Comparison of ENCODE assay signal across 8 mouse cellular contexts in the genomic region with DNA sequence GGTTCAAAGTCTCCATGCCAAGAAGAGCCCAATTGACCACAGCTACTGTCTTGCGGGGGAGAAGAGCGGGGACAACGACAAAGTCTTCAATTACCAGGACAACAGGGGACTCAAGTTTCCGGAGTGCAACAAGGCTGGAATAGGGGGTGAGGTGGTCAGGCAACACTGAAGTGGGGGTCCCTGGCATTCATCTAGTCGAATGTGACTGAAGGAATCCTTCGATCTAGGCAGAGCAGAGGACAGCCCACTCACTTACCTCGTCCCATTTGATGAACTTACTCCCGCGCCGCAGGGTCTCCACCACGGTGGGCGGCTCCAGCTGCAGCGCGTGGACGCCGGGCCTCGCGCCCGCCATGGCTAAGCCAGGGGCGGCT. TPM values are rescaled to one million over a fixed set of nuclear protein-coding genes. Genes with fewer than 3 reads are reported as not detected.
DNase-seq lines count a peak whose midpoint lies in the region; ATAC-seq and TF ChIP-seq lines count a peak whose summit lies in the region.

No protein-coding gene starts in this region.

- peaks cover 4% of the 10 kb centered on the region; the same call in 1 of the 2 replicates for H3K36me3 ChIP-seq in spleen, adult 2 months (ENCODE audit: control insufficient read depth, insufficient read depth, low read length)
- H3K36me3 ChIP-seq in liver, embryonic 11.5 days (ENCODE audit: control insufficient read depth, insufficient read depth, low read length), result peaks cover 9% of the 10 kb centered on the region; the same call in 1 of the 2 replicates

- no peak for DNase-seq in cerebellum, adult 2 months
- no peak for DNase-seq in cerebellum, adult 11-12 months
- no peak for DNase-seq in spleen, adult 2 months (ENCODE audit: low read depth in 1 of 2, low spot score in 2 of 2)
- no peak for DNase-seq in spleen, postnatal 14 days (ENCODE audit: low spot score in 2 of 2)
- DNase-seq in liver, embryonic 11.5 days (ENCODE audit: low spot score), result no peak
- DNase-seq in ovary, adult 18-20 months (ENCODE audit: low spot score), result no peak
- DNase-seq in adrenal gland, adult 2 months, result no peak
- DNase-seq in left cerebral cortex, postnatal 10 days (ENCODE audit: extremely low spot score in 1 of 2, low spot score in 2 of 2), result no peak

- peak overlapping the region; percentile 92 for H3K4me2 ChIP-seq in liver, embryonic 11.5 days

- H3K27ac ChIP-seq in cerebellum, adult 2 months (ENCODE audit: insufficient read depth, low read length), result no peak overlapping the region
- H3K27ac ChIP-seq in spleen, adult 2 months (ENCODE audit: insufficient read depth, low read length), result no peak overlapping the region
- peak overlapping the region; percentile 32; the same call in 1 of the 2 replicates for H3K27ac ChIP-seq in liver, embryonic 11.5 days (ENCODE audit: low read depth, low read length)

- TF ChIP-seq CTCF in cerebellum, adult 2 months (IDR thresholded peaks at IDR 0.05; ENCODE audit: borderline replicate concordance, insufficient read depth, low read depth, low read length), result no peak
- TF ChIP-seq CTCF in spleen, adult 2 months (IDR thresholded peaks at IDR 0.05; ENCODE audit: extremely low read depth, insufficient read depth, insufficient read length, insufficient replicate concordance), result no peak

- H3K4me3 ChIP-seq in cerebellum, adult 2 months (replicated peaks; ENCODE audit: insufficient read depth, low read depth, low read length), result peak overlapping the region; percentile 42
- peak overlapping the region; percentile 70 for H3K4me3 ChIP-seq in spleen, adult 2 months (ENCODE audit: extremely low read depth, insufficient read depth, insufficient read length)
- H3K4me3 ChIP-seq in liver, embryonic 11.5 days (ENCODE audit: low read depth, low read length), result peak overlapping the region; percentile 75

- no peaks in the 10 kb centered on the region; the same call in 1 of the 2 replicates for H3K27me3 ChIP-seq in cerebellum, adult 2 months (ENCODE audit: control insufficient read depth, insufficient read depth, low read length)
- no peaks in the 10 kb centered on the region for H3K27me3 ChIP-seq in spleen, adult 2 months (ENCODE audit: control insufficient read depth, insufficient read depth, low read length)
- H3K27me3 ChIP-seq in liver, embryonic 11.5 days (replicated peaks; ENCODE audit: control insufficient read depth, insufficient read depth, low read length), result no peaks in the 10 kb centered on the region

- peaks cover 12% of the 10 kb centered on the region for H3K4me1 ChIP-seq in cerebellum, adult 2 months (ENCODE audit: control insufficient read depth, insufficient read depth, low read length)
- peaks cover 17% of the 10 kb centered on the region for H3K4me1 ChIP-seq in spleen, adult 2 months (ENCODE audit: control insufficient read depth, insufficient read depth, insufficient read length)
- H3K4me1 ChIP-seq in liver, embryonic 11.5 days (replicated peaks; ENCODE audit: control insufficient read depth, insufficient read depth, low read length), result peaks cover 49% of the 10 kb centered on the region

- intact Hi-C loops in left cerebral cortex, postnatal 10 days (cut with DNase I), result no loop called here

- peak overlapping the region; percentile 76 for H3K9ac ChIP-seq in liver, embryonic 11.5 days (ENCODE audit: low read depth, low read length)

- TF ChIP-seq POLR2A in cerebellum, adult 2 months (IDR thresholded peaks at IDR 0.05; ENCODE audit: borderline replicate concordance, insufficient read depth, low read length), result no peak
- no peak for TF ChIP-seq POLR2A in spleen, adult 2 months (IDR thresholded peaks at IDR 0.05; ENCODE audit: low read depth, low read length)

- no peaks in the 10 kb centered on the region for H3K9me3 ChIP-seq in liver, embryonic 11.5 days (ENCODE audit: control insufficient read depth, low read length)

- WGBS in cerebellum, adult 2 months, result 9% methylated on average over 19 of the region's 20 CpGs
- WGBS in spleen, adult 2 months, result 2% methylated on average over 20 of the region's 20 CpGs
- WGBS in liver, embryonic 11.5 days, result under 1% methylated on average over 20 of the region's 20 CpGs

- no peak for ATAC-seq in liver, embryonic 11.5 days (replicated peaks; ENCODE audit: low FRiP score)

RNA-seq across cellular contexts. Expression of gene Ppp1r14b, which starts 5.5 kb away (rescaled TPM):
- 50.1 and 51.7 TPM in 2 replicates for polyA plus RNA-seq in cerebellum, adult 2 months (2012; rRNA removed)
- 69.0 and 82.5 TPM in 2 replicates for polyA plus RNA-seq in spleen, adult 2 months (2012; rRNA removed)
- 189 and 221 TPM in 2 replicates for polyA plus RNA-seq in liver, embryonic 11.5 days (2014; fragmentation: Nextera tagmentation; extraction: Ambion mirVana)
- 100 to 1,000 TPM; 123 to 288 TPM for total RNA-seq in adrenal gland, adult 2 months (2021)
- 156 and 181 TPM in 2 replicates for polyA plus RNA-seq in adrenal gland, adult 2 months (2012; rRNA removed)
- 10 to 100 TPM; 97.2 to 98.4 TPM for total RNA-seq in left cerebral cortex, postnatal 10 days (2021)

RNA-seq across cellular contexts. Expression of gene Plcb3, which starts 7.0 kb away (rescaled TPM):
- polyA plus RNA-seq in cerebellum, adult 2 months (2012; rRNA removed), result 53.2 and 57.6 TPM in 2 replicates
- 31.5 and 31.7 TPM in 2 replicates for polyA plus RNA-seq in spleen, adult 2 months (2012; rRNA removed)
- polyA plus RNA-seq in liver, embryonic 11.5 days (2014; fragmentation: Nextera tagmentation; extraction: Ambion mirVana), result 20.6 and 23.4 TPM in 2 replicates
- 10 to 100 TPM; 34.1 to 47.8 TPM for total RNA-seq in adrenal gland, adult 2 months (2021)
- polyA plus RNA-seq in adrenal gland, adult 2 months (2012; rRNA removed), result 69.1 and 87.1 TPM in 2 replicates
- 10 to 100 TPM; 11.2 to 11.6 TPM for total RNA-seq in left cerebral cortex, postnatal 10 days (2021)

RNA-seq across cellular contexts. Expression of gene Fkbp2, which starts 11.0 kb away (rescaled TPM):
- 214 and 257 TPM in 2 replicates for polyA plus RNA-seq in cerebellum, adult 2 months (2012; rRNA removed)
- polyA plus RNA-seq in spleen, adult 2 months (2012; rRNA removed), result 22.1 and 26.2 TPM in 2 replicates
- 111 and 124 TPM in 2 replicates for polyA plus RNA-seq in liver, embryonic 11.5 days (2014; fragmentation: Nextera tagmentation; extraction: Ambion mirVana)
- total RNA-seq in adrenal gland, adult 2 months (2021), result 100 to 1,000 TPM; 110 to 119 TPM
- 31.3 and 35.4 TPM in 2 replicates for polyA plus RNA-seq in adrenal gland, adult 2 months (2012; rRNA removed)
- total RNA-seq in left cerebral cortex, postnatal 10 days (2021), result 10 to 100 TPM; 65.3 to 65.5 TPM

RNA-seq across cellular contexts. Expression of gene Vegfb, which starts 18.2 kb away (rescaled TPM):
- polyA plus RNA-seq in cerebellum, adult 2 months (2012; rRNA removed), result 90.4 and 100.0 TPM in 2 replicates
- 20.7 and 23.9 TPM in 2 replicates for polyA plus RNA-seq in spleen, adult 2 months (2012; rRNA removed)
- polyA plus RNA-seq in liver, embryonic 11.5 days (2014; fragmentation: Nextera tagmentation; extraction: Ambion mirVana), result 24.3 and 28.8 TPM in 2 replicates
- total RNA-seq in adrenal gland, adult 2 months (2021), result 100 to 1,000 TPM; 109 to 131 TPM
- 149 and 263 TPM in 2 replicates for polyA plus RNA-seq in adrenal gland, adult 2 months (2012; rRNA removed)
- 10 to 100 TPM; 72.6 to 72.8 TPM for total RNA-seq in left cerebral cortex, postnatal 10 days (2021)

RNA-seq across cellular contexts. Expression of gene Dnajc4, which starts 23.1 kb away (rescaled TPM):
- 63.6 and 66.4 TPM in 2 replicates for polyA plus RNA-seq in cerebellum, adult 2 months (2012; rRNA removed)
- polyA plus RNA-seq in spleen, adult 2 months (2012; rRNA removed), result 24.1 and 25.3 TPM in 2 replicates
- polyA plus RNA-seq in liver, embryonic 11.5 days (2014; fragmentation: Nextera tagmentation; extraction: Ambion mirVana), result 14.0 and 14.7 TPM in 2 replicates
- 10 to 100 TPM; 42.6 to 50.7 TPM for total RNA-seq in adrenal gland, adult 2 months (2021)
- polyA plus RNA-seq in adrenal gland, adult 2 months (2012; rRNA removed), result 43.0 and 47.5 TPM in 2 replicates
- 10 to 100 TPM; 15.8 to 19.4 TPM for total RNA-seq in left cerebral cortex, postnatal 10 days (2021)
